Mouse (Mus musculus): Measurements from ENCODE around the gene Ccr7. TPM values are rescaled to one million over a fixed set of nuclear protein-coding genes. Genes with fewer than 3 reads are reported as not detected.

Ccr7 gene
- polyA plus RNA-seq, 1 experiment: 0.38 TPM

- Histone ChIP-seq H3ac (ENCODE audit: control insufficient read depth, insufficient read length) (no peak overlapping the region), H3K79me2 (ENCODE audit: control insufficient read depth, insufficient read depth) (no peaks in the 10 kb centered on the region), H3K27me3 (ENCODE audit: control insufficient read depth, insufficient read depth, insufficient read length) (no peaks in the 10 kb centered on the region), H3K4me3 (no peak overlapping the region), H3K4me2 (ENCODE audit: low read depth) (no peak overlapping the region), H3K36me3 (ENCODE audit: control insufficient read depth, insufficient read depth) (no peaks in the 10 kb centered on the region)
- no peak for TF ChIP-seq CEBPB (IDR thresholded peaks at IDR 0.05; ENCODE audit: insufficient read depth, poor library complexity, severe bottlenecking)
- TF ChIP-seq USF1 (IDR thresholded peaks at IDR 0.05; ENCODE audit: low read depth): no peak
- TF ChIP-seq POLR2A (IDR thresholded peaks at IDR 0.05; ENCODE audit: insufficient read length, low read depth): no peak
- TF ChIP-seq REST (IDR thresholded peaks at IDR 0.05; ENCODE audit: insufficient read depth, insufficient read length): no peak
- no peak for TF ChIP-seq TCF3 (IDR thresholded peaks at IDR 0.05; ENCODE audit: insufficient read length, low read depth)
- no peak for TF ChIP-seq E2F4 (IDR thresholded peaks at IDR 0.05; ENCODE audit: insufficient read depth)
- TF ChIP-seq POLR2AphosphoS2 (IDR thresholded peaks at IDR 0.05; ENCODE audit: insufficient read length, low read depth): no peak
- TF ChIP-seq MAX (IDR thresholded peaks at IDR 0.05; ENCODE audit: low read depth): no peak
Observed at GRCm38 (mm10) chr11:99096996-99097774, 57.7 kb downstream of the Ccr7 start.

DNA sequence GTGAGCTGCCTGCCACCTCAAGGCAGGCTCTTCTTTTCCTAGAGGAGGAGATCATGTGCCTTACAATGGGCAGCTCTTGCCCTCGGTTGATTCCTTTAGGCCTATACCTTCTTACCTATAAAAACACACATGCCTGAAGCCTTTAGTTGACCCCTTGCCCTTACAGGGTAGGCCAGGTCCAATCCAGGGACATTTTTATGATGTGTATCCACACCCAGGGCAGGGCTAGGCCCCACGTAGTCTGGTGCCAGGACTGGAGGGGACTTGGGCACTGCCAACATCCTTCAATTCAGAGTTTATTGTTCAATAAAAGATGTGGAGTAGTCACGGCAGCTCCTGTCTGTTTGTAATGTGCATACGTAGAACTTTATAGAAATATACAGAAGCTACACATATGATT lies 58.5 kb downstream of the Ccr7 start:
- TF ChIP-seq POLR2A (IDR thresholded peaks at IDR 0.05; ENCODE audit: insufficient read length, low read depth) (no peak), MYOD1 (IDR thresholded peaks at IDR 0.05; ENCODE audit: control insufficient read depth in 1 of 3, insufficient read length in 2 of 3, low read depth in 2 of 3) (no peak), SRF (IDR thresholded peaks at IDR 0.05; ENCODE audit: control insufficient read depth, insufficient read length, low read depth) (no peak), CEBPB (IDR thresholded peaks at IDR 0.05; ENCODE audit: insufficient read depth, poor library complexity, severe bottlenecking) (no peak), MYOG (IDR thresholded peaks at IDR 0.05; ENCODE audit: control insufficient read depth in 1 of 3, insufficient read depth in 1 of 3, insufficient read length in 2 of 3, low read depth in 2 of 3) (no peak), REST (IDR thresholded peaks at IDR 0.05; ENCODE audit: insufficient read depth, insufficient read length) (no peak), E2F4 (IDR thresholded peaks at IDR 0.05; ENCODE audit: insufficient read depth) (no peak), TCF12 (IDR thresholded peaks at IDR 0.05; ENCODE audit: insufficient read depth, poor library complexity, severe bottlenecking) (no peak), MAX (IDR thresholded peaks at IDR 0.05; ENCODE audit: low read depth) (no peak), POLR2AphosphoS2 (IDR thresholded peaks at IDR 0.05; ENCODE audit: insufficient read length, low read depth) (no peak), USF1 (IDR thresholded peaks at IDR 0.05; ENCODE audit: low read depth) (no peak), TCF3 (IDR thresholded peaks at IDR 0.05; ENCODE audit: insufficient read length, low read depth) (no peak)
- Histone ChIP-seq H3K36me3 (ENCODE audit: control insufficient read depth, insufficient read depth) (no peaks in the 10 kb centered on the region), H3K79me2 (ENCODE audit: control insufficient read depth, insufficient read depth) (no peaks in the 10 kb centered on the region), H3K4me3 (no peak overlapping the region), H3K4me2 (ENCODE audit: low read depth) (no peak overlapping the region), H3ac (ENCODE audit: control insufficient read depth, insufficient read length) (no peak overlapping the region), H3K27me3 (ENCODE audit: control insufficient read depth, insufficient read depth, insufficient read length) (no peaks in the 10 kb centered on the region)

DNA sequence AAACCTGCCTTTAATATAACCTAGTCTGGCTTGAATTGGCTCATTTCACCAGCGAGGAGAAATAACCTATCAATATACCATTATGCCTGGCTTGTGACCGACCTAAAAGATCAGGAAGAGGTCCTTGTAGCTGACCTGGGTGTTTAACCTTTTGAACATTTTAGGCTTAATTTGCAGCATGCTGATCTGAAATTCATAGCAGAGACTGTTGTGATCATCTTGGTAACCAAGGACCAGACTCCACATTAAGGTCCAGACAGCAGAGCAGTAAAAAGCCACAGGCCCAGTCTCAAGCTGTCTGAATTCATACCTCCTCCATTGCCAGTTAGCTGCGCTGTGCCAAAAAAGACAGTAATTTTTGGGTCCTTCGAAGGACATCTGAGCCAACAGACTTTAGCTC lies 59.1 kb downstream of the Ccr7 start:
- TF ChIP-seq MAX (IDR thresholded peaks at IDR 0.05; ENCODE audit: low read depth) (no peak), MYOG (IDR thresholded peaks at IDR 0.05; ENCODE audit: control insufficient read depth in 1 of 3, insufficient read depth in 1 of 3, insufficient read length in 2 of 3, low read depth in 2 of 3) (no peak), CEBPB (IDR thresholded peaks at IDR 0.05; ENCODE audit: insufficient read depth, poor library complexity, severe bottlenecking) (no peak), USF1 (IDR thresholded peaks at IDR 0.05; ENCODE audit: low read depth) (no peak), POLR2AphosphoS2 (IDR thresholded peaks at IDR 0.05; ENCODE audit: insufficient read length, low read depth) (no peak), TCF3 (IDR thresholded peaks at IDR 0.05; ENCODE audit: insufficient read length, low read depth) (no peak), POLR2A (IDR thresholded peaks at IDR 0.05; ENCODE audit: insufficient read length, low read depth) (no peak), MYOD1 (IDR thresholded peaks at IDR 0.05; ENCODE audit: control insufficient read depth in 1 of 3, insufficient read length in 2 of 3, low read depth in 2 of 3) (no peak), TCF12 (IDR thresholded peaks at IDR 0.05; ENCODE audit: insufficient read depth, poor library complexity, severe bottlenecking) (no peak), REST (IDR thresholded peaks at IDR 0.05; ENCODE audit: insufficient read depth, insufficient read length) (no peak), E2F4 (IDR thresholded peaks at IDR 0.05; ENCODE audit: insufficient read depth) (no peak), SRF (IDR thresholded peaks at IDR 0.05; ENCODE audit: control insufficient read depth, insufficient read length, low read depth) (no peak)
- H3K27me3 ChIP-seq (ENCODE audit: control insufficient read depth, insufficient read depth, insufficient read length): no peaks in the 10 kb centered on the region
- no peak overlapping the region for H3K4me2 ChIP-seq (ENCODE audit: low read depth)
- no peak overlapping the region for H3ac ChIP-seq (ENCODE audit: control insufficient read depth, insufficient read length)
- no peaks in the 10 kb centered on the region for H3K79me2 ChIP-seq (ENCODE audit: control insufficient read depth, insufficient read depth)
- H3K4me3 ChIP-seq: no peak overlapping the region
- no peaks in the 10 kb centered on the region for H3K36me3 ChIP-seq (ENCODE audit: control insufficient read depth, insufficient read depth)

GRCm38 (mm10) chr11:99094911-99095676 lies 59.8 kb downstream of the Ccr7 start:
- H3K36me3 ChIP-seq (ENCODE audit: control insufficient read depth, insufficient read depth): no peaks in the 10 kb centered on the region
- H3K4me2 ChIP-seq (ENCODE audit: low read depth): no peak overlapping the region
- H3K27me3 ChIP-seq (ENCODE audit: control insufficient read depth, insufficient read depth, insufficient read length): no peaks in the 10 kb centered on the region
- H3K4me3 ChIP-seq: no peak overlapping the region
- no peak for TF ChIP-seq CEBPB (IDR thresholded peaks at IDR 0.05; ENCODE audit: insufficient read depth, poor library complexity, severe bottlenecking)
- TF ChIP-seq POLR2A (IDR thresholded peaks at IDR 0.05; ENCODE audit: insufficient read length, low read depth): no peak
- TF ChIP-seq MYOD1 (IDR thresholded peaks at IDR 0.05; ENCODE audit: control insufficient read depth in 1 of 3, insufficient read length in 2 of 3, low read depth in 2 of 3): no peak
- TF ChIP-seq MYOG (IDR thresholded peaks at IDR 0.05; ENCODE audit: control insufficient read depth in 1 of 3, insufficient read depth in 1 of 3, insufficient read length in 2 of 3, low read depth in 2 of 3): no peak
- no peak for TF ChIP-seq E2F4 (IDR thresholded peaks at IDR 0.05; ENCODE audit: insufficient read depth)
- TF ChIP-seq MAX (IDR thresholded peaks at IDR 0.05; ENCODE audit: low read depth): no peak
- TF ChIP-seq SRF (IDR thresholded peaks at IDR 0.05; ENCODE audit: control insufficient read depth, insufficient read length, low read depth): no peak
- no peak for TF ChIP-seq POLR2AphosphoS2 (IDR thresholded peaks at IDR 0.05; ENCODE audit: insufficient read length, low read depth)
- TF ChIP-seq TCF3 (IDR thresholded peaks at IDR 0.05; ENCODE audit: insufficient read length, low read depth): no peak
- no peak for TF ChIP-seq REST (IDR thresholded peaks at IDR 0.05; ENCODE audit: insufficient read depth, insufficient read length)
- TF ChIP-seq TCF12 (IDR thresholded peaks at IDR 0.05; ENCODE audit: insufficient read depth, poor library complexity, severe bottlenecking): no peak
- no peak for TF ChIP-seq USF1 (IDR thresholded peaks at IDR 0.05; ENCODE audit: low read depth)
- no peaks in the 10 kb centered on the region for H3K79me2 ChIP-seq (ENCODE audit: control insufficient read depth, insufficient read depth)
- H3ac ChIP-seq (ENCODE audit: control insufficient read depth, insufficient read length): no peak overlapping the region

Other genes starting within 250 kb of the Ccr7 start
- 2.6 TPM for gene Cdc6, start 247.3 kb downstream of the Ccr7 start, polyA plus RNA-seq (2012; fragmentation: generic; extraction: Trizol)
- gene Rara, start 227.3 kb downstream of the Ccr7 start, polyA plus RNA-seq (2012; fragmentation: generic; extraction: Trizol): 27.3 TPM
- 0.05 TPM for gene Gjd3, start 172.1 kb downstream of the Ccr7 start, polyA plus RNA-seq (2012; fragmentation: generic; extraction: Trizol)
- 39.9 TPM for gene Top2a, start 130.9 kb downstream of the Ccr7 start, polyA plus RNA-seq (2012; fragmentation: generic; extraction: Trizol)
- gene Igfbp4, start 113.8 kb downstream of the Ccr7 start, polyA plus RNA-seq (2012; fragmentation: generic; extraction: Trizol): 58.6 TPM
- gene Tns4, start 65.8 kb downstream of the Ccr7 start, polyA plus RNA-seq (2012; fragmentation: generic; extraction: Trizol): 0.11 TPM
- 90.3 TPM for gene Smarce1, start 75.9 kb upstream of the Ccr7 start, polyA plus RNA-seq (2012; fragmentation: generic; extraction: Trizol)
- gene Krt222, start 89.0 kb upstream of the Ccr7 start, polyA plus RNA-seq (2012; fragmentation: generic; extraction: Trizol): 0.06 TPM
- gene Krt24, start 130.2 kb upstream of the Ccr7 start, polyA plus RNA-seq (2012; fragmentation: generic; extraction: Trizol): not detected
- gene Krt25, start 167.9 kb upstream of the Ccr7 start, polyA plus RNA-seq (2012; fragmentation: generic; extraction: Trizol): not detected
- gene Krt26, start 182.9 kb upstream of the Ccr7 start, polyA plus RNA-seq (2012; fragmentation: generic; extraction: Trizol): not detected
- not detected for gene Krt27, start 196.0 kb upstream of the Ccr7 start, polyA plus RNA-seq (2012; fragmentation: generic; extraction: Trizol)
- 0.04 TPM for gene Krt28, start 219.8 kb upstream of the Ccr7 start, polyA plus RNA-seq (2012; fragmentation: generic; extraction: Trizol)
- gene Krt10, start 234.3 kb upstream of the Ccr7 start, polyA plus RNA-seq (2012; fragmentation: generic; extraction: Trizol): 6.7 TPM